ENCODE assay signal across 25 mouse cellular contexts in genomic region chr2:73268836-73269395, GRCm38 (mm10). TPM values are rescaled to one million over a fixed set of nuclear protein-coding genes. Genes with fewer than 3 reads are reported as not detected.
A peak's percentile ranks its signal among the peaks of the same experiment; 100 is the strongest.
DNase-seq lines count a peak whose midpoint lies in the region; ATAC-seq and TF ChIP-seq lines count a peak whose summit lies in the region.
"Had no signal": no experiment of that assay in that cellular context is flagged by ENCODE, and none has a peak within 500 bp of the region (broad histone marks: within the 10 kb centered on the region; RNA-seq: fewer than 3 reads in every experiment).

No protein-coding gene starts in this region.

- no peak overlapping the region for H3K4me2 ChIP-seq in forebrain, embryonic 12.5 days
- H3K4me2 ChIP-seq in forebrain, embryonic 16.5 days (ENCODE audit: low read length), result no peak overlapping the region
- no peak overlapping the region for H3K4me2 ChIP-seq in midbrain, embryonic 11.5 days
- no peak overlapping the region for H3K4me2 ChIP-seq in midbrain, postnatal 0 days (ENCODE audit: low read depth, low read length, poor library complexity, severe bottlenecking)
- H3K4me2 ChIP-seq in forebrain, embryonic 15.5 days (replicated peaks), result 0 out of 2 replicates have a peak overlapping the region, but pooled peaks have one; percentile 46
- H3K4me2 ChIP-seq: limb, embryonic 15.5 days; lung, embryonic 15.5 days had no signal

- H3K36me3 ChIP-seq in forebrain, embryonic 12.5 days (replicated peaks), result no peaks in the 10 kb centered on the region
- no peaks in the 10 kb centered on the region for H3K36me3 ChIP-seq in forebrain, embryonic 16.5 days (ENCODE audit: control insufficient read depth, insufficient read depth)
- H3K36me3 ChIP-seq in midbrain, embryonic 11.5 days (ENCODE audit: control insufficient read depth, insufficient read depth, low read length), result no peaks in the 10 kb centered on the region
- no peaks in the 10 kb centered on the region for H3K36me3 ChIP-seq in midbrain, postnatal 0 days (ENCODE audit: insufficient read depth, low read length)
- H3K36me3 ChIP-seq in forebrain, embryonic 15.5 days, result no peaks in the 10 kb centered on the region
- H3K36me3 ChIP-seq: heart, embryonic 10.5 days; limb, embryonic 15.5 days; lung, embryonic 15.5 days; neural tube, embryonic 12.5 days had no signal

- no peak for ATAC-seq in forebrain, embryonic 12.5 days (ENCODE audit: low FRiP score)
- ATAC-seq in forebrain, embryonic 16.5 days, result no peak
- no peak for ATAC-seq in midbrain, embryonic 11.5 days (ENCODE audit: low FRiP score)
- no peak for ATAC-seq in midbrain, postnatal 0 days (ENCODE audit: low FRiP score)
- no peak for ATAC-seq in forebrain, embryonic 15.5 days (replicated peaks)

- DNase-seq in midbrain, embryonic 11.5 days (ENCODE audit: low spot score, missing footprints), result peak; percentile 94
- no peak for DNase-seq in midbrain, postnatal 0 days (ENCODE audit: low spot score)
- DNase-seq in urinary bladder, postnatal 36 days (ENCODE audit: low spot score in 2 of 2), result no peak
- no peak for DNase-seq in testis, postnatal 10 days (ENCODE audit: low spot score)
- DNase-seq: adrenal gland, postnatal 25 days; cerebellum, adult 9-10 months; gastrocnemius, postnatal 10 days; heart, postnatal 4 days; kidney, adult 8-10 months; kidney, postnatal 10 days; left cerebral cortex, postnatal 4 days; lung, postnatal 4 days had no signal

- H3K9ac ChIP-seq in forebrain, embryonic 12.5 days, result no peak overlapping the region
- H3K9ac ChIP-seq in forebrain, embryonic 16.5 days (replicated peaks; ENCODE audit: low read depth, low read length), result no peak overlapping the region
- H3K9ac ChIP-seq in midbrain, embryonic 11.5 days (ENCODE audit: low read length), result no peak overlapping the region
- no peak overlapping the region for H3K9ac ChIP-seq in midbrain, postnatal 0 days (replicated peaks; ENCODE audit: low read length, poor library complexity, severe bottlenecking)
- no peak overlapping the region for H3K9ac ChIP-seq in forebrain, embryonic 15.5 days (replicated peaks)
- H3K9ac ChIP-seq: limb, embryonic 15.5 days; liver, embryonic 14.5 days; lung, embryonic 15.5 days; neural tube, embryonic 12.5 days had no signal

- no peak for TF ChIP-seq CTCF in midbrain, postnatal 0 days (IDR thresholded peaks at IDR 0.05)

- 5% methylated on average over 8 of the region's 8 CpGs for WGBS in forebrain, embryonic 12.5 days
- WGBS in forebrain, embryonic 16.5 days, result 2% methylated on average over 8 of the region's 8 CpGs
- 4% methylated on average over 8 of the region's 8 CpGs for WGBS in midbrain, embryonic 11.5 days
- WGBS in midbrain, postnatal 0 days, result 7% methylated on average over 8 of the region's 8 CpGs
- 4% methylated on average over 8 of the region's 8 CpGs for WGBS in forebrain, embryonic 15.5 days

- no peak overlapping the region for H3K4me3 ChIP-seq in forebrain, embryonic 12.5 days (replicated peaks)
- no peak overlapping the region for H3K4me3 ChIP-seq in forebrain, embryonic 16.5 days (replicated peaks; ENCODE audit: low read length)
- no peak overlapping the region for H3K4me3 ChIP-seq in midbrain, embryonic 11.5 days (ENCODE audit: low read depth, low read length)
- H3K4me3 ChIP-seq in midbrain, postnatal 0 days (ENCODE audit: low read depth, low read length), result no peak overlapping the region
- no peak overlapping the region for H3K4me3 ChIP-seq in forebrain, embryonic 15.5 days
- H3K4me3 ChIP-seq: limb, embryonic 15.5 days; lung, embryonic 15.5 days; neural tube, embryonic 12.5 days had no signal

- peaks cover 89% of the 10 kb centered on the region for H3K27me3 ChIP-seq in forebrain, embryonic 12.5 days
- H3K27me3 ChIP-seq in forebrain, embryonic 16.5 days (replicated peaks; ENCODE audit: control insufficient read depth, insufficient read depth, low read length), result peaks cover 32% of the 10 kb centered on the region
- peaks cover 96% of the 10 kb centered on the region for H3K27me3 ChIP-seq in midbrain, embryonic 11.5 days (ENCODE audit: control insufficient read depth, insufficient read depth, low read length)
- H3K27me3 ChIP-seq in midbrain, postnatal 0 days (ENCODE audit: insufficient read depth, low read length), result peaks cover 55% of the 10 kb centered on the region
- peaks cover 51% of the 10 kb centered on the region for H3K27me3 ChIP-seq in forebrain, embryonic 15.5 days

- H3K4me1 ChIP-seq in forebrain, embryonic 12.5 days, result peaks cover 60% of the 10 kb centered on the region
- peaks cover 42% of the 10 kb centered on the region for H3K4me1 ChIP-seq in forebrain, embryonic 16.5 days (replicated peaks; ENCODE audit: control insufficient read depth, insufficient read depth, low read length)
- peaks cover 32% of the 10 kb centered on the region for H3K4me1 ChIP-seq in midbrain, embryonic 11.5 days (ENCODE audit: control insufficient read depth, insufficient read depth, low read length)
- 0 out of 2 replicates have a peak, but pooled peaks cover 4% of the 10 kb centered on the region for H3K4me1 ChIP-seq in midbrain, postnatal 0 days (ENCODE audit: insufficient read depth, low read length)
- peaks cover 56% of the 10 kb centered on the region for H3K4me1 ChIP-seq in forebrain, embryonic 15.5 days

- no peaks in the 10 kb centered on the region for H3K9me3 ChIP-seq in forebrain, embryonic 12.5 days
- H3K9me3 ChIP-seq in forebrain, embryonic 16.5 days (ENCODE audit: control insufficient read depth, low read length), result no peaks in the 10 kb centered on the region
- H3K9me3 ChIP-seq in midbrain, embryonic 11.5 days (ENCODE audit: control insufficient read depth, low read length), result no peaks in the 10 kb centered on the region
- H3K9me3 ChIP-seq in midbrain, postnatal 0 days (ENCODE audit: low read length), result no peaks in the 10 kb centered on the region
- no peaks in the 10 kb centered on the region for H3K9me3 ChIP-seq in forebrain, embryonic 15.5 days
- H3K9me3 ChIP-seq: heart, embryonic 10.5 days; limb, embryonic 15.5 days; lung, embryonic 15.5 days; neural tube, embryonic 12.5 days had no signal

- H3K27ac ChIP-seq in forebrain, embryonic 12.5 days, result 0 out of 2 replicates have a peak overlapping the region, but pooled peaks have one; percentile 37
- no peak overlapping the region for H3K27ac ChIP-seq in forebrain, embryonic 16.5 days (ENCODE audit: low read length)
- no peak overlapping the region for H3K27ac ChIP-seq in midbrain, embryonic 11.5 days (ENCODE audit: low read depth, low read length)
- H3K27ac ChIP-seq in midbrain, postnatal 0 days (ENCODE audit: low read depth, low read length), result no peak overlapping the region
- H3K27ac ChIP-seq in forebrain, embryonic 15.5 days (replicated peaks), result peak overlapping the region; percentile 57
- H3K27ac ChIP-seq: heart, embryonic 10.5 days; limb, embryonic 15.5 days; liver, embryonic 14.5 days; lung, embryonic 15.5 days; neural tube, embryonic 12.5 days; stomach, postnatal 0 days had no signal

RNA-seq across cellular contexts. Expression of gene Sp9, which starts 2.8 kb away (rescaled TPM):
- 12.9 and 16.1 TPM in 2 replicates for polyA plus RNA-seq in forebrain, embryonic 12.5 days (2016; fragmentation: Nextera tagmentation; extraction: Ambion mirVana)
- 6.6 and 8.8 TPM in 2 replicates for polyA plus RNA-seq in forebrain, embryonic 16.5 days (2015; fragmentation: Nextera tagmentation; extraction: Ambion mirVana)
- 2.8 and 3.3 TPM in 2 replicates for polyA plus RNA-seq in midbrain, embryonic 11.5 days (2014; fragmentation: Nextera tagmentation; extraction: Ambion mirVana)
- 2.3 and 3.3 TPM in 2 replicates for total RNA-seq in midbrain, postnatal 0 days (2014; rRNA removed)
- polyA plus RNA-seq in midbrain, postnatal 0 days (2015; fragmentation: Nextera tagmentation; extraction: Ambion mirVana), result 1.7 and 2.0 TPM in 2 replicates
- 12.4 and 13.5 TPM in 2 replicates for polyA plus RNA-seq in forebrain, embryonic 15.5 days (2015; fragmentation: Nextera tagmentation; extraction: Ambion mirVana)
- total RNA-seq: adrenal gland, postnatal 25 days; granulocyte monocyte progenitor cell, adult 5-6 weeks; heart, postnatal 4 days had no signal
- polyA plus RNA-seq: heart, embryonic 10.5 days; heart, embryonic 16.5 days; intestine, embryonic 14.5 days; lung, embryonic 15.5 days; stomach, postnatal 0 days; thymus, postnatal 0 days had no signal

RNA-seq across cellular contexts. Expression of gene Scrn3, which starts 43.5 kb away (rescaled TPM):
- 10.9 and 12.7 TPM in 2 replicates for polyA plus RNA-seq in forebrain, embryonic 12.5 days (2016; fragmentation: Nextera tagmentation; extraction: Ambion mirVana)
- 8.7 and 9.1 TPM in 2 replicates for polyA plus RNA-seq in forebrain, embryonic 16.5 days (2015; fragmentation: Nextera tagmentation; extraction: Ambion mirVana)
- 10.7 and 11.7 TPM in 2 replicates for polyA plus RNA-seq in midbrain, embryonic 11.5 days (2014; fragmentation: Nextera tagmentation; extraction: Ambion mirVana)
- 4.2 and 5.7 TPM in 2 replicates for total RNA-seq in midbrain, postnatal 0 days (2014; rRNA removed)
- polyA plus RNA-seq in midbrain, postnatal 0 days (2015; fragmentation: Nextera tagmentation; extraction: Ambion mirVana), result 5.4 and 6.5 TPM in 2 replicates
- polyA plus RNA-seq in forebrain, embryonic 15.5 days (2015; fragmentation: Nextera tagmentation; extraction: Ambion mirVana), result 8.5 and 9.3 TPM in 2 replicates

RNA-seq across cellular contexts. Expression of gene Cir1, which starts 43.6 kb away (rescaled TPM):
- 24.0 and 26.1 TPM in 2 replicates for polyA plus RNA-seq in forebrain, embryonic 12.5 days (2016; fragmentation: Nextera tagmentation; extraction: Ambion mirVana)
- 24.6 and 26.6 TPM in 2 replicates for polyA plus RNA-seq in forebrain, embryonic 16.5 days (2015; fragmentation: Nextera tagmentation; extraction: Ambion mirVana)
- polyA plus RNA-seq in midbrain, embryonic 11.5 days (2014; fragmentation: Nextera tagmentation; extraction: Ambion mirVana), result 21.4 and 25.5 TPM in 2 replicates
- 4.1 and 7.4 TPM in 2 replicates for total RNA-seq in midbrain, postnatal 0 days (2014; rRNA removed)
- 32.1 and 36.3 TPM in 2 replicates for polyA plus RNA-seq in midbrain, postnatal 0 days (2015; fragmentation: Nextera tagmentation; extraction: Ambion mirVana)
- polyA plus RNA-seq in forebrain, embryonic 15.5 days (2015; fragmentation: Nextera tagmentation; extraction: Ambion mirVana), result 28.5 and 30.5 TPM in 2 replicates

RNA-seq across cellular contexts. Expression of gene Ola1, which starts 50.2 kb away (rescaled TPM):
- 104 and 106 TPM in 2 replicates for polyA plus RNA-seq in forebrain, embryonic 12.5 days (2016; fragmentation: Nextera tagmentation; extraction: Ambion mirVana)
- 98.5 and 105 TPM in 2 replicates for polyA plus RNA-seq in forebrain, embryonic 16.5 days (2015; fragmentation: Nextera tagmentation; extraction: Ambion mirVana)
- polyA plus RNA-seq in midbrain, embryonic 11.5 days (2014; fragmentation: Nextera tagmentation; extraction: Ambion mirVana), result 99.2 and 101 TPM in 2 replicates
- total RNA-seq in midbrain, postnatal 0 days (2014; rRNA removed), result 49.9 and 50.2 TPM in 2 replicates
- polyA plus RNA-seq in midbrain, postnatal 0 days (2015; fragmentation: Nextera tagmentation; extraction: Ambion mirVana), result 87.3 and 91.7 TPM in 2 replicates
- 97.2 and 99.5 TPM in 2 replicates for polyA plus RNA-seq in forebrain, embryonic 15.5 days (2015; fragmentation: Nextera tagmentation; extraction: Ambion mirVana)

Comparison
In these comparisons a context has a peak if more than half of its experiments do, and no peak if none do; other contexts are left out.
1. H3K27ac ChIP-seq: peak in forebrain, embryonic 12.5 days (single experiment) and forebrain, embryonic 15.5 days (single experiment); none in forebrain, embryonic 16.5 days (single experiment), midbrain, embryonic 11.5 days (single experiment) and midbrain, postnatal 0 days (single experiment).